In the genomic region with DNA sequence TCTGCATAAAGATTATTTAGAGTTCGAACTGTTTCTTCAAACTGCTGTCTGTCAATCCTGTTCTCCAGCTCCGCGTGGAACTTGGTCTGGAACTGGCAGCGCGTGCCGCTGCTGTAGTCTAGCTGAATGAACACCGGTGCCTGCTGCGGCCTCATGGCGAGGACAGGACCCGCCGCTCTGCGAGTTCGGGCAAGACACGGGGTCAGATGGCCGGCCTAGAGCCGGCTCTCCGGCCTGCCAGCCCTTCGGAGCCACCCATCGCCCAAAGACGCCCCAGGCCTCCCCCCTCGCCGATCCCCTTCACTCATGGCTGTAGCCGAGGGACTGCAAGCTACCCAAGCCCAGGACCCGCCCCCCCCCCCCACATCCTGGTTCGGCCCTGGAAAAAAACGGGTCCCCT, we compare ENCODE assay signal across 39 mouse cellular contexts. TPM values are rescaled to one million over a fixed set of nuclear protein-coding genes. Genes with fewer than 3 reads are reported as not detected.
"Had no signal": no experiment of that assay in that cellular context is flagged by ENCODE, and none has a peak within 500 bp of the region (broad histone marks: within the 10 kb centered on the region; RNA-seq: fewer than 3 reads in every experiment).

No protein-coding gene starts in this region.

RNA-seq across cellular contexts. Expression of gene H2al1k, which starts 22.5 kb away (rescaled TPM):
- total RNA-seq: heart, postnatal 10 days; heart, postnatal 14 days; heart, postnatal 25 days; heart, postnatal 36 days; heart, postnatal 4 days; hematopoietic stem cell, adult 5-6 weeks; hindbrain, postnatal 0 days; layer of hippocampus, adult 18-20 months; layer of hippocampus, adult 2 months; layer of hippocampus, adult 8-10 months; layer of hippocampus, postnatal 10 days; layer of hippocampus, postnatal 25 days; layer of hippocampus, postnatal 36 days; left cerebral cortex, adult 18-20 months had no signal
- polyA plus RNA-seq: heart, embryonic 11.5 days; heart, embryonic 12.5 days; heart, embryonic 13.5 days; heart, embryonic 14.5 days; heart, embryonic 15.5 days; heart, embryonic 16.5 days; heart, postnatal 0 days; hindbrain, embryonic 10.5 days; hindbrain, embryonic 11.5 days; hindbrain, embryonic 12.5 days; hindbrain, embryonic 13.5 days; hindbrain, embryonic 14.5 days; hindbrain, embryonic 15.5 days; hindbrain, embryonic 16.5 days; hindbrain, postnatal 0 days; inflammation-experienced regulatory T-cells, adult 6 months; intestine, embryonic 14.5 days; intestine, embryonic 15.5 days; intestine, embryonic 16.5 days; intestine, postnatal 0 days; kidney, adult 2 months; kidney, embryonic 16.5 days; kidney, postnatal 0 days had no signal

RNA-seq across cellular contexts. Expression of gene H2al1m, which starts 44.4 kb away (rescaled TPM):
- total RNA-seq: heart, postnatal 25 days; hematopoietic stem cell, adult 5-6 weeks; hindbrain, postnatal 0 days; layer of hippocampus, adult 18-20 months; layer of hippocampus, adult 2 months; layer of hippocampus, postnatal 10 days; left cerebral cortex, adult 18-20 months; left cerebral cortex, adult 2 months had no signal
- polyA plus RNA-seq: heart, embryonic 10.5 days; heart, embryonic 14.5 days; heart, embryonic 16.5 days; heart, postnatal 0 days; hindbrain, embryonic 10.5 days; hindbrain, embryonic 11.5 days; hindbrain, embryonic 12.5 days; hindbrain, embryonic 13.5 days; hindbrain, embryonic 14.5 days; hindbrain, postnatal 0 days; inflammation-experienced regulatory T-cells, adult 6 months; intestine, embryonic 14.5 days; intestine, embryonic 15.5 days; intestine, embryonic 16.5 days; kidney, adult 2 months; kidney, embryonic 15.5 days; kidney, embryonic 16.5 days; kidney, postnatal 0 days had no signal
